Mouse (Mus musculus) embryonic fibroblast, embryonic 13.5 days (primary cell): ENCODE results near the gene Stab1. TPM values are rescaled to one million over a fixed set of nuclear protein-coding genes. Genes with fewer than 3 reads are reported as not detected.

Source experiments
- H3K27ac ChIP-seq: 2 replicates; pipeline ENCODE4 v1.5.1; 2012; ENCODE audit warnings: low read length, control low read depth, inconsistent platforms; ENCODE audit not compliant: insufficient read depth
- H3K4me1 ChIP-seq: 2 replicates; pipeline ENCODE4 v1.6.1; 2011; ENCODE audit warnings: low read length; ENCODE audit not compliant: control insufficient read depth, insufficient read depth
- H3K4me3 ChIP-seq: 2 replicates; pipeline ENCODE4 v1.5.1; 2011; ENCODE audit warnings: mild to moderate bottlenecking, control low read depth, low read length; ENCODE audit not compliant: insufficient read depth
- CTCF ChIP-seq: IDR thresholded peaks from 2 replicates; pipeline ENCODE4 v1.5.1; 2011; ENCODE audit warnings: mild to moderate bottlenecking, control low read depth, low read length, moderate library complexity, borderline replicate concordance; ENCODE audit not compliant: insufficient read depth
- POLR2A ChIP-seq: IDR thresholded peaks from 2 replicates; pipeline ENCODE4 v1.6.1; 2011; ENCODE audit warnings: low read depth, mild to moderate bottlenecking, control low read depth, low read length, moderate library complexity
- polyA plus RNA-seq: library from polyadenylated mRNA; stranded (reverse); fragments of >200 nt; gene quantifications from 2 replicates; pipeline ENCODE4 v1.2.4, GENCODE M21; 2011; ENCODE audit warnings: low read depth; ENCODE audit not compliant: missing spikeins, insufficient read length

Gene Stab1
- polyA plus RNA-seq, 1 experiment, result 7.3 TPM

GRCm38 (mm10) chr14:31166827-31167226, 1.6 kb downstream of the Stab1 start:
- TF ChIP-seq POLR2A (no peak), CTCF (no peak)
- H3K27ac ChIP-seq, result no peak overlapping the region
- no peak overlapping the region for H3K4me3 ChIP-seq

DNA sequence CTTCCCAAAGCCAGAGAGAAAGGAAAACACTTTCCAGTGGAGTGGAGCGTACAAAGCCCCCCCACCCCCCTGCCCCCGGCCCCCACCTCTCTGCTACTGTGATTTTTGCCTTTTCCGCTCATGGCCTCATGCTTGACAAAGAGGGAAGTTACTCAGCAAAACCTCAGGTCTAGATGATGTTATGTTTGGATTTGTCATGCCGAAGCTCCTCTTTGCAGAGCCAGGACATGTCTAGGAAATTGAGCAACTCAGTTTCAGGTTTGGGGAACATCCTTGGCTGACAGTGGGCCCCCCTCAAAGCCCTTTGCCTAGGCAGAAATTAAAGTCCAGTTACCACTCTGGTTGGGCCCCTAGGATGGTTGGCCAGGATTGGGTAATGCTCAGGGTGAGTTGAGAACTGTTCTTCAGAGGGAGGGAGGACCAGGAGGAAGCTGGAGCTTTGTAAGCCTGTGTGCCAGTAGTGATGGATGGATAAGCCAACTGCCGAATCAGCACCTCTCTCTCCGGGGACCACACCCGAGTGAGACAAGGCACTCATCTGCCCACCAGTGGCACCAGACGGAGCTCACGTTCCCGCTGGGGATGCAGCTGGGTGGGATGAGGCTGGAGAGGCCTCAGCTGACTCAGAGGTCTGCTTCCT, 2.3 kb downstream of the Stab1 start:
- TF ChIP-seq CTCF, result no peak
- TF ChIP-seq POLR2A, result no peak
- H3K4me1 ChIP-seq, result no peaks in the 10 kb centered on the region
- no peak overlapping the region for H3K4me3 ChIP-seq
- no peak overlapping the region for H3K27ac ChIP-seq

More at GRCm38 (mm10) chr14:31166827-31167226, 1.6 kb downstream of the Stab1 start:
- no peaks in the 10 kb centered on the region for H3K4me1 ChIP-seq

GRCm38 (mm10) chr14:31165458-31165857, 3.0 kb downstream of the Stab1 start:
- no peak overlapping the region for H3K4me3 ChIP-seq
- H3K27ac ChIP-seq, result no peak overlapping the region
- TF ChIP-seq POLR2A (no peak), CTCF (no peak)
- H3K4me1 ChIP-seq, result no peaks in the 10 kb centered on the region

DNA sequence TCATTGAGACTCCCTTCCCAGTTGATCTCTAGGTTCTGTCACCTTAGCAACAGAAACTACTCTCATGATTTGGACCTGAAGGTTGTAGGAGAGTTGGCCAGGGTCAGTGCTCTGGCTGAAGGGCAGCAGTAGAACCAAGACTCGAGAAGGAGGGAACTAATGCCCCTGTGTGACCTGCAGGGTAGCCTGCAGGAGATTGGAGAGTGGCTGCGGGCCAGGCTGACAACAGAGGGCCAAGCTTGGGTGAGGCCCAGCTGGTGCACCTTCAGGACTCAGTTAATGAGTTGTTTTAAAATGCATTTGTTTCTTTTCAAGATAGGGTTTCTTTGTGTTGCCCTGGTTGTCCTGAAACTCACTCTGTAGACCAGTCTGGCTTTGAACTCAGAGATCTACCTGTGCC, 3.4 kb downstream of the Stab1 start:
- no peak overlapping the region for H3K27ac ChIP-seq
- H3K4me3 ChIP-seq, result no peak overlapping the region
- H3K4me1 ChIP-seq, result no peaks in the 10 kb centered on the region
- TF ChIP-seq CTCF (no peak), POLR2A (no peak)

GRCm38 (mm10) chr14:31164067-31164466, 4.4 kb downstream of the Stab1 start:
- Histone ChIP-seq H3K27ac (no peak overlapping the region), H3K4me3 (no peak overlapping the region), H3K4me1 (no peaks in the 10 kb centered on the region)
- TF ChIP-seq CTCF, result no peak
- no peak for TF ChIP-seq POLR2A

DNA sequence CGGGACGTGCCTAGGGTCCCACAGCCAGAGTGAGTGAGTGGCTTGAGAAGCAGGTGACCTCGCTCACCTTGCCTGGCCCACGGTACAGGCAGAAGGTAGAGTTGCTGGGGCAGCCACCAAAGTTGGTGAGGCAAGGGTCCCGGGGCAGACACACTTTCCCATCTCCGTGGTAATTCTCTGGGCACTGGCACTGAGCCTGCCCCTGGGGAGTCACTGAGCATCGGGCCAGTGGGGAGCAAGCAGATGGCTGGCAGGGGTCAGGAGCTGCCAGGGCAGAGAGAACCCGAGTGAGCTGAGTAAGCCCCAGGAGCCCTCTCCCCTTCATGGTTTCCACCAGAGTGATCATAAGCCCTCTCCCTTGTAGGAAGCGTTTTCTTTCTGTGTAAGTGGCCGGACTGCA, 6.8 kb downstream of the Stab1 start:
- Histone ChIP-seq H3K4me1 (no peaks in the 10 kb centered on the region), H3K27ac (no peak overlapping the region), H3K4me3 (no peak overlapping the region)
- no peak for TF ChIP-seq POLR2A
- TF ChIP-seq CTCF, result no peak

- Histone ChIP-seq H3K4me1 (no peaks in the 10 kb centered on the region), H3K27ac (no peak overlapping the region), H3K4me3 (no peak overlapping the region)
- TF ChIP-seq CTCF (no peak), POLR2A (no peak)
These were observed 7.2 kb downstream of the Stab1 start for GRCm38 (mm10) chr14:31161191-31161590.

GRCm38 (mm10) chr14:31160196-31161150, 8.0 kb downstream of the Stab1 start:
- Histone ChIP-seq H3K4me3 (no peak overlapping the region), H3K4me1 (no peaks in the 10 kb centered on the region), H3K27ac (no peak overlapping the region)
- TF ChIP-seq CTCF (no peak), POLR2A (no peak)

GRCm38 (mm10) chr14:31145694-31146093, 22.7 kb downstream of the Stab1 start:
- no peak overlapping the region for H3K4me3 ChIP-seq
- H3K4me1 ChIP-seq, result no peaks in the 10 kb centered on the region
- H3K27ac ChIP-seq, result no peak overlapping the region
- TF ChIP-seq CTCF (no peak), POLR2A (no peak)

- H3K27ac ChIP-seq, result no peak overlapping the region
- H3K4me3 ChIP-seq, result no peak overlapping the region
- H3K4me1 ChIP-seq, result no peaks in the 10 kb centered on the region
These were observed 27.4 kb downstream of the Stab1 start for GRCm38 (mm10) chr14:31141011-31141410.

More at GRCm38 (mm10) chr14:31141011-31141410, 27.4 kb downstream of the Stab1 start:
- TF ChIP-seq CTCF, result no peak
- no peak for TF ChIP-seq POLR2A
